ENCODE assay signal across 13 mouse cellular contexts in genomic region chr3:138889769-138890295, GRCm38 (mm10).
DNase-seq lines count a peak whose midpoint lies in the region; ATAC-seq and TF ChIP-seq lines count a peak whose summit lies in the region.
"Had no signal": no experiment of that assay in that cellular context is flagged by ENCODE, and none has a peak within 500 bp of the region (broad histone marks: within the 10 kb centered on the region; RNA-seq: fewer than 3 reads in every experiment).

No protein-coding gene starts in this region.

- H3K27me3 ChIP-seq in cerebellum, adult 2 months (ENCODE audit: control insufficient read depth, insufficient read depth, low read length), result no peaks in the 10 kb centered on the region
- H3K27me3 ChIP-seq in hindbrain, embryonic 12.5 days, result no peaks in the 10 kb centered on the region
- no peaks in the 10 kb centered on the region for H3K27me3 ChIP-seq in hindbrain, embryonic 11.5 days (ENCODE audit: control insufficient read depth, insufficient read depth, low read length)
- no peaks in the 10 kb centered on the region for H3K27me3 ChIP-seq in midbrain, embryonic 13.5 days
- H3K27me3 ChIP-seq in midbrain, embryonic 15.5 days (replicated peaks), result no peaks in the 10 kb centered on the region
- H3K27me3 ChIP-seq in embryonic facial prominence, embryonic 14.5 days (replicated peaks; ENCODE audit: control insufficient read depth, insufficient read depth, low read length), result no peaks in the 10 kb centered on the region
- H3K27me3 ChIP-seq: kidney, embryonic 15.5 days; liver, embryonic 12.5 days had no signal

- no peak overlapping the region for H3K9ac ChIP-seq in hindbrain, embryonic 12.5 days
- H3K9ac ChIP-seq in hindbrain, embryonic 11.5 days (ENCODE audit: low read depth, low read length), result no peak overlapping the region
- no peak overlapping the region for H3K9ac ChIP-seq in midbrain, embryonic 13.5 days (replicated peaks)
- H3K9ac ChIP-seq in midbrain, embryonic 15.5 days, result no peak overlapping the region
- H3K9ac ChIP-seq in embryonic facial prominence, embryonic 14.5 days (ENCODE audit: low read depth, low read length), result no peak overlapping the region
- H3K9ac ChIP-seq: kidney, embryonic 15.5 days; liver, embryonic 12.5 days had no signal

- H3K4me3 ChIP-seq in cerebellum, adult 2 months (replicated peaks; ENCODE audit: insufficient read depth, low read depth, low read length), result no peak overlapping the region
- H3K4me3 ChIP-seq in hindbrain, embryonic 12.5 days, result no peak overlapping the region
- H3K4me3 ChIP-seq in hindbrain, embryonic 11.5 days (ENCODE audit: low read depth, low read length), result no peak overlapping the region
- no peak overlapping the region for H3K4me3 ChIP-seq in midbrain, embryonic 13.5 days (replicated peaks)
- no peak overlapping the region for H3K4me3 ChIP-seq in midbrain, embryonic 15.5 days
- H3K4me3 ChIP-seq in embryonic facial prominence, embryonic 14.5 days (ENCODE audit: low read depth, low read length), result no peak overlapping the region
- H3K4me3 ChIP-seq: kidney, embryonic 15.5 days; liver, embryonic 12.5 days had no signal

- H3K4me2 ChIP-seq in hindbrain, embryonic 12.5 days (replicated peaks), result no peak overlapping the region
- H3K4me2 ChIP-seq in hindbrain, embryonic 11.5 days (replicated peaks; ENCODE audit: low read depth, low read length), result no peak overlapping the region
- H3K4me2 ChIP-seq in midbrain, embryonic 13.5 days (replicated peaks), result no peak overlapping the region
- no peak overlapping the region for H3K4me2 ChIP-seq in midbrain, embryonic 15.5 days
- no peak overlapping the region for H3K4me2 ChIP-seq in embryonic facial prominence, embryonic 14.5 days (ENCODE audit: low read depth, low read length)
- H3K4me2 ChIP-seq: kidney, embryonic 15.5 days; liver, embryonic 12.5 days had no signal

- TF ChIP-seq CTCF in cerebellum, adult 2 months (IDR thresholded peaks at IDR 0.05; ENCODE audit: borderline replicate concordance, insufficient read depth, low read depth, low read length), result no peak

- H3K27ac ChIP-seq in cerebellum, adult 2 months (ENCODE audit: insufficient read depth, low read length), result no peak overlapping the region
- 0 out of 2 replicates have a peak overlapping the region, but pooled peaks have one; percentile 17 for H3K27ac ChIP-seq in hindbrain, embryonic 12.5 days
- no peak overlapping the region for H3K27ac ChIP-seq in hindbrain, embryonic 11.5 days (ENCODE audit: low read depth, low read length)
- no peak overlapping the region for H3K27ac ChIP-seq in midbrain, embryonic 13.5 days
- H3K27ac ChIP-seq in midbrain, embryonic 15.5 days, result no peak overlapping the region
- no peak overlapping the region for H3K27ac ChIP-seq in embryonic facial prominence, embryonic 14.5 days (replicated peaks; ENCODE audit: low read depth, low read length)
- H3K27ac ChIP-seq: kidney, embryonic 15.5 days; liver, embryonic 12.5 days had no signal

- peak; percentile 67 to 72 for DNase-seq in cerebellum, postnatal 10 days
- DNase-seq in cerebellum, adult 2 months, result no peak
- no peak for DNase-seq in hindbrain, embryonic 11.5 days (ENCODE audit: low spot score)
- DNase-seq in embryonic facial prominence, embryonic 14.5 days (ENCODE audit: low spot score), result peak; percentile 38
- no peak for DNase-seq in testis, postnatal 14 days (ENCODE audit: low spot score)
- DNase-seq: cerebellum, adult 11-12 months; gastrocnemius, postnatal 25 days; right cerebral cortex, postnatal 14 days had no signal

- TF ChIP-seq POLR2A in cerebellum, adult 2 months (IDR thresholded peaks at IDR 0.05; ENCODE audit: borderline replicate concordance, insufficient read depth, low read length), result no peak

- H3K9me3 ChIP-seq in hindbrain, embryonic 12.5 days (replicated peaks), result no peaks in the 10 kb centered on the region
- H3K9me3 ChIP-seq in hindbrain, embryonic 11.5 days (ENCODE audit: control insufficient read depth, low read length), result no peaks in the 10 kb centered on the region
- H3K9me3 ChIP-seq in midbrain, embryonic 13.5 days, result no peaks in the 10 kb centered on the region
- no peaks in the 10 kb centered on the region for H3K9me3 ChIP-seq in midbrain, embryonic 15.5 days
- H3K9me3 ChIP-seq in embryonic facial prominence, embryonic 14.5 days (ENCODE audit: control insufficient read depth, low read length), result no peaks in the 10 kb centered on the region
- H3K9me3 ChIP-seq: kidney, embryonic 15.5 days; liver, embryonic 12.5 days had no signal

- 49% methylated on average over 10 of the region's 10 CpGs for WGBS in cerebellum, adult 2 months
- 77% methylated on average over 10 of the region's 10 CpGs for WGBS in hindbrain, embryonic 12.5 days
- WGBS in hindbrain, embryonic 11.5 days, result 84% methylated on average over 10 of the region's 10 CpGs
- WGBS in midbrain, embryonic 13.5 days, result 81% methylated on average over 10 of the region's 10 CpGs
- WGBS in midbrain, embryonic 15.5 days, result 70% methylated on average over 10 of the region's 10 CpGs
- 52% methylated on average over 10 of the region's 10 CpGs for WGBS in embryonic facial prominence, embryonic 14.5 days

- H3K4me1 ChIP-seq in cerebellum, adult 2 months (ENCODE audit: control insufficient read depth, insufficient read depth, low read length), result peaks cover 22% of the 10 kb centered on the region
- peaks cover 14% of the 10 kb centered on the region for H3K4me1 ChIP-seq in hindbrain, embryonic 12.5 days
- H3K4me1 ChIP-seq in hindbrain, embryonic 11.5 days (replicated peaks; ENCODE audit: control insufficient read depth, insufficient read depth, low read length), result no peaks in the 10 kb centered on the region
- peaks cover 21% of the 10 kb centered on the region for H3K4me1 ChIP-seq in midbrain, embryonic 13.5 days (replicated peaks)
- peaks cover 19% of the 10 kb centered on the region for H3K4me1 ChIP-seq in midbrain, embryonic 15.5 days
- peaks cover 10% of the 10 kb centered on the region; the same call in 1 of the 2 replicates for H3K4me1 ChIP-seq in embryonic facial prominence, embryonic 14.5 days (ENCODE audit: control insufficient read depth, insufficient read depth, low read length)

- ATAC-seq in hindbrain, embryonic 12.5 days (ENCODE audit: low FRiP score), result no peak
- ATAC-seq in hindbrain, embryonic 11.5 days (ENCODE audit: low FRiP score), result no peak
- ATAC-seq in midbrain, embryonic 13.5 days, result 0 out of 2 replicates have a peak, but pooled peaks have one; percentile 43
- ATAC-seq in midbrain, embryonic 15.5 days (replicated peaks), result no peak
- no peak for ATAC-seq in embryonic facial prominence, embryonic 14.5 days (ENCODE audit: low read depth)
- ATAC-seq: liver, embryonic 12.5 days had no signal

- 0 out of 2 replicates have a peak, but pooled peaks cover under 1% of the 10 kb centered on the region for H3K36me3 ChIP-seq in hindbrain, embryonic 12.5 days
- H3K36me3 ChIP-seq in hindbrain, embryonic 11.5 days (ENCODE audit: control insufficient read depth, insufficient read depth, low read length), result no peaks in the 10 kb centered on the region
- no peaks in the 10 kb centered on the region for H3K36me3 ChIP-seq in midbrain, embryonic 13.5 days
- no peaks in the 10 kb centered on the region for H3K36me3 ChIP-seq in midbrain, embryonic 15.5 days (replicated peaks)
- H3K36me3 ChIP-seq in embryonic facial prominence, embryonic 14.5 days (ENCODE audit: control insufficient read depth, insufficient read depth, low read length), result no peaks in the 10 kb centered on the region; the same call in 1 of the 2 replicates
- H3K36me3 ChIP-seq: kidney, embryonic 15.5 days; liver, embryonic 12.5 days had no signal

Comparison
In these comparisons a context has a peak if more than half of its experiments do, and no peak if none do; other contexts are left out.
1. DNase-seq: peak in cerebellum, postnatal 10 days (2 of 2) and embryonic facial prominence, embryonic 14.5 days (single experiment); none in cerebellum, adult 2 months (0 of 2), hindbrain, embryonic 11.5 days (single experiment) and testis, postnatal 14 days (single experiment).